In genomic region chr4:133091459-133091785, GRCm38 (mm10) we compare ENCODE assay signal across 8 mouse cellular contexts. TPM values are rescaled to one million over a fixed set of nuclear protein-coding genes. Genes with fewer than 3 reads are reported as not detected.
A peak's percentile ranks its signal among the peaks of the same experiment; 100 is the strongest.
DNase-seq lines count a peak whose midpoint lies in the region; ATAC-seq and TF ChIP-seq lines count a peak whose summit lies in the region.
"Had no signal": no experiment of that assay in that cellular context is flagged by ENCODE, and none has a peak within 500 bp of the region (broad histone marks: within the 10 kb centered on the region; RNA-seq: fewer than 3 reads in every experiment).

No protein-coding gene starts in this region.

- TF ChIP-seq CTCF in left cerebral cortex, adult 2 months (IDR thresholded peaks at IDR 0.05), result no peak

- H3K27me3 ChIP-seq in embryonic facial prominence, embryonic 12.5 days, result no peaks in the 10 kb centered on the region
- H3K27me3 ChIP-seq in hindbrain, embryonic 12.5 days, result 0 out of 2 replicates have a peak, but pooled peaks cover 3% of the 10 kb centered on the region
- H3K27me3 ChIP-seq in midbrain, embryonic 14.5 days (ENCODE audit: control insufficient read depth, insufficient read depth, low read length), result no peaks in the 10 kb centered on the region

- H3K27ac ChIP-seq in left cerebral cortex, adult 2 months, result peak overlapping the region; percentile 83
- H3K27ac ChIP-seq in embryonic facial prominence, embryonic 12.5 days, result peak overlapping the region; percentile 87
- H3K27ac ChIP-seq in hindbrain, embryonic 12.5 days, result peak overlapping the region; percentile 84; the same call in 1 of the 2 replicates
- H3K27ac ChIP-seq in midbrain, embryonic 14.5 days (replicated peaks; ENCODE audit: low read depth, low read length), result peak overlapping the region; percentile 71

- H3K36me3 ChIP-seq in embryonic facial prominence, embryonic 12.5 days, result no peaks in the 10 kb centered on the region
- H3K36me3 ChIP-seq in hindbrain, embryonic 12.5 days, result no peaks in the 10 kb centered on the region
- H3K36me3 ChIP-seq in midbrain, embryonic 14.5 days (ENCODE audit: control insufficient read depth, insufficient read depth, low read length), result no peaks in the 10 kb centered on the region

- DNase-seq in left cerebral cortex, adult 2 months (ENCODE audit: extremely low spot score in 1 of 2, low spot score in 2 of 2), result no peak
- DNase-seq in left cerebral cortex, adult 11 months (ENCODE audit: low spot score), result no peak
- no peak for DNase-seq in midbrain, embryonic 14.5 days
- DNase-seq in spleen, adult 18-20 months, result no peak

- H3K4me2 ChIP-seq in embryonic facial prominence, embryonic 12.5 days (replicated peaks), result peak overlapping the region; percentile 21; the same call in 1 of the 2 replicates
- no peak overlapping the region for H3K4me2 ChIP-seq in hindbrain, embryonic 12.5 days (replicated peaks)
- no peak overlapping the region for H3K4me2 ChIP-seq in midbrain, embryonic 14.5 days (ENCODE audit: low read length)

- WGBS in embryonic facial prominence, embryonic 12.5 days, result 61% methylated on average over 4 of the region's 4 CpGs
- WGBS in hindbrain, embryonic 12.5 days, result 81% methylated on average over 4 of the region's 4 CpGs
- 74% methylated on average over 4 of the region's 4 CpGs for WGBS in midbrain, embryonic 14.5 days

- no peak for ATAC-seq in embryonic facial prominence, embryonic 12.5 days (ENCODE audit: insufficient number of reproducible peaks, insufficient read depth, low FRiP score, low TSS enrichment)
- ATAC-seq in hindbrain, embryonic 12.5 days (ENCODE audit: low FRiP score), result no peak
- no peak for ATAC-seq in midbrain, embryonic 14.5 days (ENCODE audit: low FRiP score, low TSS enrichment)
- ATAC-seq in monocyte, adult 5-6 weeks (replicated peaks; ENCODE audit: insufficient number of reproducible peaks, low FRiP score, low TSS enrichment, poor library complexity, severe bottlenecking), result no peak

- H3K9me3 ChIP-seq in embryonic facial prominence, embryonic 12.5 days, result no peaks in the 10 kb centered on the region
- no peaks in the 10 kb centered on the region for H3K9me3 ChIP-seq in hindbrain, embryonic 12.5 days (replicated peaks)
- H3K9me3 ChIP-seq in midbrain, embryonic 14.5 days (ENCODE audit: control insufficient read depth, low read length), result no peaks in the 10 kb centered on the region

- H3K4me3 ChIP-seq in left cerebral cortex, adult 2 months, result no peak overlapping the region
- H3K4me3 ChIP-seq in embryonic facial prominence, embryonic 12.5 days, result no peak overlapping the region
- no peak overlapping the region for H3K4me3 ChIP-seq in hindbrain, embryonic 12.5 days
- no peak overlapping the region for H3K4me3 ChIP-seq in midbrain, embryonic 14.5 days (replicated peaks; ENCODE audit: low read depth, low read length)
- H3K4me3 ChIP-seq: myocyte had no signal

- intact Hi-C loops in left cerebral cortex, adult 2 months (cut with DNase I), result no loop called here

- peaks cover 66% of the 10 kb centered on the region for H3K4me1 ChIP-seq in embryonic facial prominence, embryonic 12.5 days
- H3K4me1 ChIP-seq in hindbrain, embryonic 12.5 days, result peaks cover 74% of the 10 kb centered on the region
- peaks cover 56% of the 10 kb centered on the region for H3K4me1 ChIP-seq in midbrain, embryonic 14.5 days (ENCODE audit: control insufficient read depth, insufficient read depth, low read length)

- no peak overlapping the region for H3K9ac ChIP-seq in embryonic facial prominence, embryonic 12.5 days
- no peak overlapping the region for H3K9ac ChIP-seq in hindbrain, embryonic 12.5 days
- H3K9ac ChIP-seq in midbrain, embryonic 14.5 days (replicated peaks; ENCODE audit: low read length), result no peak overlapping the region

RNA-seq across cellular contexts. Expression of gene Wasf2, which starts 38.9 kb away (rescaled TPM):
- 10 to 100 TPM; 25.7 to 34.3 TPM for total RNA-seq in left cerebral cortex, adult 2 months (2021)
- 78.8 and 88.4 TPM in 2 replicates for polyA plus RNA-seq in embryonic facial prominence, embryonic 12.5 days (2016; fragmentation: Nextera tagmentation; extraction: Ambion mirVana)
- polyA plus RNA-seq in hindbrain, embryonic 12.5 days (2016; fragmentation: Nextera tagmentation; extraction: Ambion mirVana), result 49.0 and 49.1 TPM in 2 replicates
- 19.6 and 23.1 TPM in 2 replicates for polyA plus RNA-seq in midbrain, embryonic 14.5 days (2014; fragmentation: Nextera tagmentation; extraction: Ambion mirVana)
- 66.9 to 107 TPM (median 85.9 TPM) in 3 replicates for total RNA-seq in monocyte, adult 5-6 weeks (2017)
